Mouse (Mus musculus): Measurements from ENCODE around the gene Gm128. TPM values are rescaled to one million over a fixed set of nuclear protein-coding genes. Genes with fewer than 3 reads are reported as not detected.

The Gm128 gene
- polyA plus RNA-seq, 1 experiment from 2014 or later = not detected

DNA sequence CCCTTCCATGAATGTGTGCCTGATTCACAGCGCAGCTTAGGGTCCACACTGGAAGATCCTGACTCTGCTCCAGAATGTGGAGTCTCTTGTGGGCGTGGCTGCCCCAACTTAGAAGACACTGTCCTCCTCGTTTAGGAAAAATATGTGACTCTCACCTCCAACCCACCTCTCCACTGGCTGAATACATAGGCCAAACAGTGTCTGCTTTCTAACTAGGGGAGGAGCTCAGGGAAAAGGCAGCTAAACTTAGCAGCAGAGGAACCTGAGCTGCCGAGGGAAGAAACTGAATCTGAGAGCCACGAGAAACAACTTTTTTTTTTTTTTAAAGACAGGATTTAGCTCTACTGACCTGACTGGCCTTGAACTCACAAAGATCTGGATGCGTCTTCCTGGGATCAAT lies 33.8 kb upstream of the Gm128 start:
- Histone ChIP-seq H3K4me1 (ENCODE audit: control insufficient read depth, insufficient read depth, low read length) (no peaks in the 10 kb centered on the region), H3K4me2 (ENCODE audit: low read length) (no peak overlapping the region), H3K36me3 (ENCODE audit: control insufficient read depth, insufficient read depth, low read length) (0 out of 2 replicates have a peak, but pooled peaks cover 3% of the 10 kb centered on the region), H3K9ac (ENCODE audit: low read length) (no peak overlapping the region), H3K27ac (ENCODE audit: low read depth, low read length) (no peak overlapping the region), H3K27me3 (replicated peaks; ENCODE audit: control insufficient read depth, insufficient read depth, low read length) (no peaks in the 10 kb centered on the region), H3K9me3 (replicated peaks; ENCODE audit: control insufficient read depth, low read length) (no peaks in the 10 kb centered on the region), H3K4me3 (ENCODE audit: low read depth, low read length) (no peak overlapping the region)
- DNase-seq (ENCODE audit: low spot score) (no peak), ATAC-seq (no peak)
- 83% methylated on average over 6 of the region's 6 CpGs for WGBS

DNA sequence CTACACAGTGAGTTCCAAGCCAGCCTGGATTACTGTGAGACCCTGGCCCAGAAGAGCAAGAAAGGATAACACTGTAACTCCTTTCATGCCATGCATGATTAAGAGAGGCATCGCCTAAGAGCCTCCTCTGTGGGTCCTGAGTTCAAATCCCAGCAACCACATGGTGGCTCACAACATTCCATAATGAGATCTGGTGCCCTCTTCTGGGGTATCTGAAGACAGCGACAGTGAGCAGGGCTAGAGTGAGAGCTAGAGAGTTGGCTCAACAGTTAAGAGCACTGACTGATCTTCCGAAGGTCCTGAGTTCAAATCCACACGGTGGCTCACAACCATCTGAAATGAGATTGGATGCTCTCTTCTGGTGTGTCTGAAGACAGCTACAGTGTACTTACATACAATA lies 33.1 kb upstream of the Gm128 start:
- 98% methylated on average over 4 of the region's 4 CpGs for WGBS
- H3K36me3 ChIP-seq (ENCODE audit: control insufficient read depth, insufficient read depth, low read length) = 0 out of 2 replicates have a peak, but pooled peaks cover 3% of the 10 kb centered on the region
- no peaks in the 10 kb centered on the region for H3K9me3 ChIP-seq (replicated peaks; ENCODE audit: control insufficient read depth, low read length)
- H3K4me3 ChIP-seq (ENCODE audit: low read depth, low read length) = no peak overlapping the region
- DNase-seq (ENCODE audit: low spot score) (no peak), ATAC-seq (no peak)
- no peaks in the 10 kb centered on the region for H3K4me1 ChIP-seq (ENCODE audit: control insufficient read depth, insufficient read depth, low read length)
- H3K27ac ChIP-seq (ENCODE audit: low read depth, low read length) = no peak overlapping the region
- no peaks in the 10 kb centered on the region for H3K27me3 ChIP-seq (replicated peaks; ENCODE audit: control insufficient read depth, insufficient read depth, low read length)
- H3K9ac ChIP-seq (ENCODE audit: low read length) = no peak overlapping the region
- H3K4me2 ChIP-seq (ENCODE audit: low read length) = no peak overlapping the region

GRCm38 (mm10) chr3:95273471-95273870 lies 32.1 kb upstream of the Gm128 start:
- WGBS = 91% methylated on average over 5 of the region's 5 CpGs

DNA sequence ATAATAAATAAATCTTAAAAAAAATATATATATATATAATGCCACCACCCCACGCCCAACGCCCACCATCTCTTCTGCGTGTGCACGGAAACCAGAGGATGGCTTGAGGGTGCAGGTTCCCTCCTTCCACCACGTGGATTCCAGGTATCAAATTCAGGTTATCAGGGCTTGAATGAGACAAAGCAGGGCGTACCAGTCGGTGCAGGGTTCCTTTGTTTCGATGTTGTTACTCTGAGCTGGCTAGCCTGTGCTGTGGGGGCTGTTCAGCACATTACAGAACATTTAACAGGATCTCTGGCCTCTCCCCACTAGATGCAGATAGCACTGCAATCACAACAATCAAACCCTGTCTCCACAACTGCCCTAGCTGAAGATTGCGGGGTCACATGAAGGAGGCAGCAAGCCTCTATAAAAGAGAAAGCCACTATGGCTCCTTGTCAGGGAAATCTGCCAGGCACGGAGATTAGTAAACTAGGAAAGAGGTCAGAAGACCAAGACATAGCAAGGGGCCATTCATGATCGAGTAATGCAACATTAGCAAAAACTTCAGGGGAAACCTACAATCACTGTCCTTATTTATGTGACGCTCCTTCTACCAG lies 29.5 kb upstream of the Gm128 start:
- no peaks in the 10 kb centered on the region for H3K27me3 ChIP-seq (replicated peaks; ENCODE audit: control insufficient read depth, insufficient read depth, low read length)
- no peak overlapping the region for H3K9ac ChIP-seq (ENCODE audit: low read length)
- no peak overlapping the region for H3K4me2 ChIP-seq (ENCODE audit: low read length)
- H3K4me3 ChIP-seq (ENCODE audit: low read depth, low read length) = no peak overlapping the region
- H3K4me1 ChIP-seq (ENCODE audit: control insufficient read depth, insufficient read depth, low read length) = no peaks in the 10 kb centered on the region
- H3K27ac ChIP-seq (ENCODE audit: low read depth, low read length) = no peak overlapping the region
- ATAC-seq (no peak), DNase-seq (ENCODE audit: low spot score) (no peak)
- H3K9me3 ChIP-seq (replicated peaks; ENCODE audit: control insufficient read depth, low read length) = no peaks in the 10 kb centered on the region
- 80% methylated on average over 12 of the region's 12 CpGs for WGBS
- H3K36me3 ChIP-seq (ENCODE audit: control insufficient read depth, insufficient read depth, low read length) = peaks cover 31% of the 10 kb centered on the region

More at GRCm38 (mm10) chr3:95273471-95273870, 32.1 kb upstream of the Gm128 start:
- DNase-seq (ENCODE audit: low spot score) = no peak
- H3K27me3 ChIP-seq (replicated peaks; ENCODE audit: control insufficient read depth, insufficient read depth, low read length) = no peaks in the 10 kb centered on the region
- no peaks in the 10 kb centered on the region for H3K9me3 ChIP-seq (replicated peaks; ENCODE audit: control insufficient read depth, low read length)
- H3K9ac ChIP-seq (ENCODE audit: low read length) = no peak overlapping the region
- H3K4me3 ChIP-seq (ENCODE audit: low read depth, low read length) = no peak overlapping the region
- H3K27ac ChIP-seq (ENCODE audit: low read depth, low read length) = no peak overlapping the region
- ATAC-seq = no peak
- H3K4me2 ChIP-seq (ENCODE audit: low read length) = no peak overlapping the region
- no peaks in the 10 kb centered on the region for H3K4me1 ChIP-seq (ENCODE audit: control insufficient read depth, insufficient read depth, low read length)
- H3K36me3 ChIP-seq (ENCODE audit: control insufficient read depth, insufficient read depth, low read length) = peaks cover 9% of the 10 kb centered on the region; the same call in 1 of the 2 replicates

- Histone ChIP-seq H3K9me3 (replicated peaks; ENCODE audit: control insufficient read depth, low read length) (no peaks in the 10 kb centered on the region), H3K27me3 (replicated peaks; ENCODE audit: control insufficient read depth, insufficient read depth, low read length) (no peaks in the 10 kb centered on the region), H3K4me3 (ENCODE audit: low read depth, low read length) (no peak overlapping the region), H3K36me3 (ENCODE audit: control insufficient read depth, insufficient read depth, low read length) (peaks cover 36% of the 10 kb centered on the region), H3K27ac (ENCODE audit: low read depth, low read length) (no peak overlapping the region), H3K4me1 (ENCODE audit: control insufficient read depth, insufficient read depth, low read length) (no peaks in the 10 kb centered on the region), H3K4me2 (ENCODE audit: low read length) (no peak overlapping the region), H3K9ac (ENCODE audit: low read length) (no peak overlapping the region)
- ATAC-seq (no peak), DNase-seq (ENCODE audit: low spot score) (no peak)
- WGBS = 87% methylated on average over 5 of the region's 5 CpGs
These were observed 28.4 kb upstream of the Gm128 start for GRCm38 (mm10) chr3:95269789-95270188.

DNA sequence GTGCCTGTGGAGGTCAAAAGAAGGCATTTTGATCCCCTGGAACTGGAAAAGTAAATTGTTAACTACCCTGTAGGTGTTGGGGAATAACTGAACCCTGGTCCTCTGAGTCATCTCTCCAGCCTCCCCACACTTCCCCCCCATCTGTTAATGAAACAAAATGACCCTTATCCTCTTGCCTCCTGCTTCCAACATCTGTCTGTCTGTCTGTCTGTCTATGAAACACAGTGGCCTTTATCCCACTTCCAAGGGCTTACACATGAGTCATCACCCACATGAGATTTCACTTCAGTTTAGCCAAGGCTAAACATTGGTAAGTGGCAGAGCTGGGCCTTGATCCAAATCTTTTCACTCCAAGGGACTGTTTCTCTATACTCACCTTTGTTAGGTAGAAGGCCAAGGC lies 26.5 kb upstream of the Gm128 start:
- DNase-seq (ENCODE audit: low spot score) (no peak), ATAC-seq (no peak)
- Histone ChIP-seq H3K4me1 (ENCODE audit: control insufficient read depth, insufficient read depth, low read length) (no peaks in the 10 kb centered on the region), H3K4me3 (ENCODE audit: low read depth, low read length) (no peak overlapping the region), H3K36me3 (ENCODE audit: control insufficient read depth, insufficient read depth, low read length) (peaks cover 55% of the 10 kb centered on the region), H3K27ac (ENCODE audit: low read depth, low read length) (no peak overlapping the region), H3K27me3 (replicated peaks; ENCODE audit: control insufficient read depth, insufficient read depth, low read length) (no peaks in the 10 kb centered on the region), H3K9ac (ENCODE audit: low read length) (no peak overlapping the region), H3K4me2 (ENCODE audit: low read length) (no peak overlapping the region), H3K9me3 (replicated peaks; ENCODE audit: control insufficient read depth, low read length) (no peaks in the 10 kb centered on the region)

DNA sequence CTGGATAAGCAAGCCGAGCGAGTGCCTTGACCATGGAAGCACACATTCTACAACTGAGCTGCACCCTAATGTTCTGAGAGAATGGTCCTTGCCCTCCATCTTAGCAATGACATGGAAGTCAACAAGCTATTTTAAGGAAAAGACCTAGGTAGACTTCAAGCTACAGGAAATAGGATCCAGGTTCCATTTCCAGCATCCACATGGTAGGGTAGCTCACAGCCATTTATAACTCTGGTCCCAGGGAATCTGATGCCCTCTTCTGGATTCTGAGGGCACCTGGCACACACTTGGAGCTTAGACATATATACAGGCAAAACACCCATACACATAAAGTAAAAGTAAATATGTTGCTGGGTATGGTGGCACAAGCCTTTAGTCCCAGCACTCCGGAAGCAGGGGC lies 24.7 kb upstream of the Gm128 start:
- no peaks in the 10 kb centered on the region for H3K27me3 ChIP-seq (replicated peaks; ENCODE audit: control insufficient read depth, insufficient read depth, low read length)
- H3K9me3 ChIP-seq (replicated peaks; ENCODE audit: control insufficient read depth, low read length) = no peaks in the 10 kb centered on the region
- H3K27ac ChIP-seq (ENCODE audit: low read depth, low read length) = no peak overlapping the region
- no peak overlapping the region for H3K9ac ChIP-seq (ENCODE audit: low read length)
- WGBS = 95% methylated on average over 3 of the region's 3 CpGs
- H3K36me3 ChIP-seq (ENCODE audit: control insufficient read depth, insufficient read depth, low read length) = peaks cover 67% of the 10 kb centered on the region
- DNase-seq (ENCODE audit: low spot score) (no peak), ATAC-seq (no peak)
- H3K4me2 ChIP-seq (ENCODE audit: low read length) = no peak overlapping the region
- H3K4me3 ChIP-seq (ENCODE audit: low read depth, low read length) = no peak overlapping the region
- H3K4me1 ChIP-seq (ENCODE audit: control insufficient read depth, insufficient read depth, low read length) = no peaks in the 10 kb centered on the region

DNA sequence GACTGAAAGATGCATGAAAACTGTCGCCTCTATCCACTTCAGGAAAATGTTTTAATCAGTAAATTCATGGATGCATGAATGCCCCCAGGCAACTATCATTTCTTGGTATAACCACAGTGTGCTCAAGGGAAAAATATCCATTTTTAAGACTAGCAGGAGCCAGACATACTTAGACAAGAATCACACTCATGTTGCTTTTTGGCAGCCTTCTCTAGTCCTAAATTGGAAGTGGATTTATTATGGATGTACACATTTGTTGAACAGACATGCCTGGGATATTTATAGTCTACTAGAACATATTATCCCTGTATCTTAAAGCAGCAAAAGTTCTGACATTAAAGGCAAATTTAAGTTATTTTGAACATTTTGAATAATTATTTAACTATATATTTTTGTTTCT lies 23.3 kb upstream of the Gm128 start:
- Histone ChIP-seq H3K4me3 (ENCODE audit: low read depth, low read length) (no peak overlapping the region), H3K9me3 (replicated peaks; ENCODE audit: control insufficient read depth, low read length) (no peaks in the 10 kb centered on the region), H3K4me1 (ENCODE audit: control insufficient read depth, insufficient read depth, low read length) (no peaks in the 10 kb centered on the region), H3K4me2 (ENCODE audit: low read length) (no peak overlapping the region), H3K27me3 (replicated peaks; ENCODE audit: control insufficient read depth, insufficient read depth, low read length) (no peaks in the 10 kb centered on the region), H3K9ac (ENCODE audit: low read length) (no peak overlapping the region), H3K36me3 (ENCODE audit: control insufficient read depth, insufficient read depth, low read length) (peaks cover 79% of the 10 kb centered on the region), H3K27ac (ENCODE audit: low read depth, low read length) (no peak overlapping the region)
- DNase-seq (ENCODE audit: low spot score) = no peak
- WGBS = 84% methylated on average over 1 of the region's 1 CpGs
- ATAC-seq = no peak

DNA sequence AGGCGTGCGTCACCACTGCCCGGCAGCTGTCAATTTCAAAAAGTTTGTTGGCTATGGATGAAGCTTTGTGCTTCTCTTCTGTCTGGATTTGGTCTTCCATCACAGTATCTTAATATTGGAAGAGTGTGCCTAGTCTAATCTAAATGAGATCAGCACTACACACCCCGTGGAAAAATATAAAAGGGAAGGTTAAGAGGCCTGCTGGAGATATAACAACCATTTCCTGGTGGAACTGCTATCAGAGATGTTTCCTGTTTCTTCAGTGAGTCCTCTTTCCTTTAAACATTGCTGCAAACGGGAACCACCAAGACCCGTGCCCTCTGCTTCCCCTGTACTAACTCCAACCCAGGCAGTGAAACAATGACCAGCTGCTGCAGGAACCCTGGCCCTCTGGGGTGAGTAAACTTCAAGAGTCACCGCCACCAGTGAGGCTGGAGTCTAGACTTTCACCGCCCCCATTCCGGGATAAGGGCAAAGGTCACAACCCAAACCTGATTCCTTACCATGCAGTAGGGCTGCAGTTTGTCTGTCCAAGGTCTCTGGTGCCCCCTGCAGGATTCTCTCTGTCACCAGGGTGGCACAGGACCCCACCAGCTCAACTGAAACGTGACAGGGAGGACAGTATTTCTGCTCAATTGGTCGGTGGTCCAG lies 21.8 kb upstream of the Gm128 start:
- 54% methylated on average over 11 of the region's 11 CpGs for WGBS
- no peak overlapping the region for H3K4me3 ChIP-seq (ENCODE audit: low read depth, low read length)
- no peaks in the 10 kb centered on the region for H3K27me3 ChIP-seq (replicated peaks; ENCODE audit: control insufficient read depth, insufficient read depth, low read length)
- no peaks in the 10 kb centered on the region for H3K4me1 ChIP-seq (ENCODE audit: control insufficient read depth, insufficient read depth, low read length)
- H3K9ac ChIP-seq (ENCODE audit: low read length) = no peak overlapping the region
- peak; percentile 52; the same call in 1 of the 2 replicates for ATAC-seq
- no peak overlapping the region for H3K4me2 ChIP-seq (ENCODE audit: low read length)
- H3K27ac ChIP-seq (ENCODE audit: low read depth, low read length) = no peak overlapping the region
- H3K9me3 ChIP-seq (replicated peaks; ENCODE audit: control insufficient read depth, low read length) = no peaks in the 10 kb centered on the region
- DNase-seq (ENCODE audit: low spot score) = peak; percentile 51
- peaks cover 86% of the 10 kb centered on the region for H3K36me3 ChIP-seq (ENCODE audit: control insufficient read depth, insufficient read depth, low read length)
